Mouse (Mus musculus): ENCODE data around the gene Ush2a.

Ush2a gene

DNA sequence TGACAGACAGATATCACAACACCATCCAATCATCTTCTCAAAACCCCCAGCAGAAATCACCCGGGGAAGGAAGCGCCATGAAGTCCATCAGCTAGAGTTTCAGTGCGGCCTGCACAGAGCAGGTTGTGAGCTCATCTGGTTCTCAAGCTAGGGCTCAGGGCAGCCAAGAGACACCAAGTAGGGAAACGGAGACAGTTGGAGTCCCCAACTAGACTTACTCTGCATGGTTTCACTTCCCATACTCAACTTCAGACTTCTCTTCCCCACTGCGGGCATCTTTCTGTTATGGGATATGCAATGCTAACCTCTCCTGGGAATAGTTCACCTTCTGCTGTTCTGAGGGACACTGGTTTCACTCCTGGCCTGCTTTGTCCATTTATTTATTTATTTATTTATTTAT, 277.8 kb downstream of the Ush2a start:
- no peak for DNase-seq (ENCODE audit: low read depth, low spot score)

- DNase-seq (ENCODE audit: low read depth, low spot score): no peak
Observed at GRCm38 (mm10) chr1:188541492-188541891, 279.7 kb downstream of the Ush2a start.

DNA sequence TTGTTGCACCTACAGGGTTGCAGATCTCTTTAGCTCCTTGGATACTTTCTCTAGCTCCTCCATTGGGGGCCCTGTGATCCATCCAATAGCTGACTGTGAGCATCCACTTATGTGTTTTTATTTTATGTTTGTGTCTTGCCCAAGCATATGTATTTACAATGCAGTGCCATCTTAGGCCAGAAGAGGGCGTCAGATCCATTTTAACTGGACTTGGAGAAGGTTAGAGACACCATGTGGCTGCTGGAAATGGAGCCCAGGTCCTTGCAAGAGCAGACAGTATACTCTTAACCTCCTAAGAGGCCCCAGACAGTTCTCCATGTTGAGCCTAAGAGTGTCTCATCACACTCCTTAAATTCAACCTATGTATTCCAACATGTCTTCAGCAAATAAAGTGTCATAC, 281.5 kb downstream of the Ush2a start:
- peak; percentile 68 for DNase-seq (ENCODE audit: low read depth, low spot score)

GRCm38 (mm10) chr1:188549686-188550085, 287.9 kb downstream of the Ush2a start:
- no peak for DNase-seq (ENCODE audit: low read depth, low spot score)

DNA sequence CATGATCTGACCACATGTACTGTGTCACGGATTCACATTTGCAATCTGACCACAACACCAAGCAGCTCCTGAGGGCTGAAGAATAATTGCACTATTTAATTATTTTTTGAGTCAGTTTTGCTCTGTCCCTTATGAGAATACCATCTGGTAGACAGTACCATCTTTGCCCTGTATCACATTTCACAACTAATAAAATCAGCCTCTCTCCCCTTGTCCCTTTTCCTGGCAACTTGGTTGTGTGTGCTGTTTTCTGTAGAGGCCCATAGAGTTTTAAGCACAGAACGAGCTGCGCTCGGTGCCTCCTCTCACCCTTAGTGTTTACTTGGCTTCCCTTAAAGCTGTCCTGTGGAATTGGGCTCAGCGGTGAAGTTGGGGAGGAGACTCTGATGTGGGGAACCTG, 290.0 kb downstream of the Ush2a start:
- no peak for DNase-seq (ENCODE audit: low read depth, low spot score)

GRCm38 (mm10) chr1:188558911-188559310, 297.1 kb downstream of the Ush2a start:
- DNase-seq (ENCODE audit: low read depth, low spot score): no peak

DNA sequence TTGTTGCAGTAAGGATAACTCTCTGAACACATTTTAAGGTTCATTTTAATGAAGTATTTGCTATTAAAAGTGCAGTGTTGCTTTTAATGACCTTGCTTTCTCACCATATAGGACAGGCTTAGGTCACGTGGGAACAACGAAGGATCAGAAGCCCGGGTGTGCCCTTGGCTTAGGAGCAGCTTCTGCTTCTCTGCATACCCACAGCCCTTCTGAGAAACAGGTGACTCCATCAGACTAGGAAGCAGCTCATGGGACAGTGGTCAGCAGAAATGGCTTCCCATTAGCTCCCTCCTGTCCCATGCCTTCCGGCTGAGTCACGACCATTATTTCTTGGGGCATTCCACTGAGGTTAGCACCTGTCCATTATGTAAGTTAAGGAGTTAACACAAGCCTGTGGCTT, 304.4 kb downstream of the Ush2a start:
- no peak for DNase-seq (ENCODE audit: low read depth, low spot score)

GRCm38 (mm10) chr1:188567486-188567885, 305.7 kb downstream of the Ush2a start:
- no peak for DNase-seq (ENCODE audit: low read depth, low spot score)

DNA sequence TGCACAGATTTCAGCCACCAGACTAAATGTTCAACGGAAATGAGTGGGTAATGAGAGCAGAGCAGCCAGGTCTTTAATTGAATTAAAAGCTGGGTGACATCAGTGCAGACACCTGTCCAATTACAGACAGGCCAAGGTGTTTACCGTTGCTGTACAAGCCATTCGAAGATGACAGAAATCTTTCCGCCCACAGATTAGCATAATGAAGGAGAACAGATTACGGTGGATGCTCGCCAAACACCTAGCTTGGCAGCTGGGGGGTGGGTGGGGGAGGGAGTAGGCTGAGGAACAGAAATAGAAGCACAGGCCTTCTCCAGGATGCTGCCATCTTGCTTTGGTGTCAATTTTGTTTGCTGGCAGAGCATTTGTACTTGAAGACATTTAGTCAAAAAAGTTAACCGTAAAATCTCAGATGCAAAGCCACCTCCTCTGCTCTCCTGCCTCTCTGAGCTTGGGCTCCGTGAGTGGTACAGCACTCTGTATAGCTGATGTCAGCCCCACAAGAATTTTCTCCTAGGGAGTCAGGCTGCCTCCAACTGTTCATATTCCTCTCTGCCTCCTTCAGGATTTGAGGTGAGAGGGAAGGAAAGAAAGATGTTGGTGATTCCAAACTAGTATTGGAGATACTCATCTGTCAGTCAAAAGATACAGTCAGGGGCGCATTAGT, 306.6 kb downstream of the Ush2a start:
- DNase-seq (ENCODE audit: low read depth, low spot score): no peak

DNA sequence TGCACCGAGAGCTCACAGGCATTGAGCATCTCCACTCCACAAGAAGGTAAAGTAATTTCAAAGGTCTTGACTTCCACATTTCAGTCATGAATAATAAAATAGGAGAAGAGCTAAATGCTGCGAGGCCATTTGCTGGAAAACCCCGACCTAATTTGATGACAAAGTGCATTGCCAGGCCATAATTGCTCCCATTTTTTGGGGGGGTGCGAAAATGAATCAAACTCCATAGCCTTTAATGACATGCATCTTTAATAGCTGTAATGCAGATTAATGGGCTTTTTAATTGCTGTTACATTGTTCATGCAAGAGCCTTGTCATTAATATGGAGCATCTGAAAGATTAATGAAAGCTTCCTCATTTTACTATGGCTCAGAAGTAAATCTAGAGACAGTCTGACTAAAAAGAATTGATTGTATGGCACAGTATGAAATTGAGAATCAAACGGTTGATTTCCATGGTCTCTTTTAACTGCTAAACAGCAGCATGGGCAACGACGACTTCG, 314.5 kb downstream of the Ush2a start:
- DNase-seq (ENCODE audit: low read depth, low spot score): no peak

- no peak for DNase-seq (ENCODE audit: low read depth, low spot score)
Observed at GRCm38 (mm10) chr1:188577376-188577775, 315.6 kb downstream of the Ush2a start.

DNA sequence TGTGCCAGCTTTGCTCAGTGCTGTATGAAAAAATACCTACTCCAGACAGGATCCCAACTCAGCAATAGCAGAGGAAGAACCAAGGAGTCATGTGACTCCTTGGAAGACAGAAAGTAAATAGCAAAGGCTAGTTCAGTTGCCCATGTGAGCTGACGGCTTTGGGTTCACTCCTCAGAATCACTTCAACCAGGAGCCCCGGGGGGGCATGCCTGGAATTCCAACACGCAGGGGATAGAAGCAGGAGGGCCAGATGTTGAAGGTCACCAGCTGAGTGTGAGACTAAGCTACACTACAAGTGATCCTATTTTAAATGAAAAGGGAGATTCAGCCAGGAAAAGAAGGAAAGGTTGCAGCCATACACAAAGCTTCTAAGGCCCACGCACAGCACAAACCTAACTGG, 319.3 kb downstream of the Ush2a start:
- peak; percentile 77 for DNase-seq (ENCODE audit: low read depth, low spot score)

GRCm38 (mm10) chr1:188595251-188595650, 333.4 kb downstream of the Ush2a start:
- DNase-seq (ENCODE audit: low read depth, low spot score): no peak

- DNase-seq (ENCODE audit: low read depth, low spot score): peak; percentile 21
Observed at GRCm38 (mm10) chr1:188598052-188598451, 336.2 kb downstream of the Ush2a start.

- no peak for DNase-seq (ENCODE audit: low read depth, low spot score)
Observed at GRCm38 (mm10) chr1:188599134-188599533, 337.3 kb downstream of the Ush2a start.

GRCm38 (mm10) chr1:188606450-188606849, 344.6 kb downstream of the Ush2a start:
- peak; percentile 32 for DNase-seq (ENCODE audit: low read depth, low spot score)

DNA sequence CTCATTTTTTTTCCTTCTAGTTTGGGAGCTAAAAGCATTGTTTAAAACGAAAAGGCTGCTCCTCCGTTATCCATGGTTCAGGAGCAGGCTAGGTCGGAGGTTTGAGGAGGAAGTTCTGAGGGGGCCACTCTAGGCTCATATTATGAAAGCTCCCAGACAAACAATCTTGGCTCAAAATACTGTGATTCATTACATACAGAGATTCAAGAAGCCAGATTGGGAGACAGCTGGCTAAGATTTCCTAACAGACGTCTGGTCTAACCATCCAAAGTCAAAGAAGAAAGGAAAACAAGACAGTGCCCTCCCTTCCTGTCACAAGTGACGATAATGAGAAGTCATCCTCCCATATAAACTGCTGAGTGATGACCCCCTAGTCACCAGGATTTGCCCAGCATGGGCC, 354.7 kb downstream of the Ush2a start:
- DNase-seq (ENCODE audit: low read depth, low spot score): no peak

DNA sequence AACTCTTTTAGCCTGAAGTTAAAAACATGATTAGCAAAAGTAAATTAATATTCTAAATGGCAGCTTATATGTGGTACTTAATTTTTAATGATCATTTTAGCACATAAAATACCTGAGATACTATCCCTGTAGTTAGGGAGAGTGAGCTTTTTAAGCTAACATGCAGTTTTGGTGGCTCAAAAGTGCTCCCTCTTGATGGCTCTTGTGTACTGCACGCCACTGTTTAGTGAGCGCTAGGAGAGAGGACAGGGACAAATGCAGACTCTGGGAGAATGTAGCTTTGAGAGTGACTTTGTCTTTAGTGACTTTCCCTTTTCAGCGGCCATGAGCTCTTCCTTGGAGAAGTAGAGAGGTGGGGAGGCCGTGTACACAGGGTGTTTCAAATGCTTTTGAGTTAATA, 371.9 kb downstream of the Ush2a start:
- peak; percentile 13 for DNase-seq (ENCODE audit: low read depth, low spot score)

DNA sequence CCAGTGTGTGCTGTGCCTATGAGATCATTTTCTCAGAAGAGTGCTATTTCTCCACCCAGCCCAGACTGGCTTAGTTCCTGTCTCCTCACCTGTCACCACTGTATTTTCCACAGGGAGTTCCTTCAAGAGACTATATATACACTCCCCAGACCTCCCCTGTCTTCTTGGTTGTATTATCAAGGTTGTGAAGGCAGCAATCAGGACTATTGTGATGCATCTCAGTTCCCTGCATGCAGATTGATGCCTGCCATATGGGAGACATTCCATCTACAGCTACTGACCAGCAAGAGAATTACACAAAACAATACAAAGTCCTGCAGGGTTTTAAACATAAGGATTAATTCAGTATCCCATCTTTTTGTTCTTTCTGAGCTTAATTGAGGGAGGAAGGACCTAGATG, 377.8 kb downstream of the Ush2a start:
- peak; percentile 60 for DNase-seq (ENCODE audit: low read depth, low spot score)

GRCm38 (mm10) chr1:188643156-188643555, 381.3 kb downstream of the Ush2a start:
- DNase-seq (ENCODE audit: low read depth, low spot score): no peak

DNA sequence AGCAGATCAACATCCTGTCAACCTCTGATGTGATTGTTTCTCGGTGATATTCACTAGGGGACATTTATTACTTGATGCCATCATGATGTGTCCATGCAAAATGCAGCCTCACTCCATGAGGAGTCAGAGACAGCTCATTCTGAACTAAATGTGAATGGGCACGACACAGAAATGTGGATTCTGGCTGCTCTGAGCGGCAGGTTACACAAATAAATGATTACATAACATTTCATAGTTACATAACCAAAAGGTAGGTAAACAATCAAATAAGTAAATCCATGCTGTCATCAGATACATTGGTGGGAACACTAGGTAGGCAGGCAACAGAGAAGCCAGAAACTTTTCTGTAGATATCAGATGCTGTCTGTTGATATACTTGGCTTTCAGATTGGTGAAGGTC, 391.2 kb downstream of the Ush2a start:
- no peak for DNase-seq (ENCODE audit: low read depth, low spot score)

DNA sequence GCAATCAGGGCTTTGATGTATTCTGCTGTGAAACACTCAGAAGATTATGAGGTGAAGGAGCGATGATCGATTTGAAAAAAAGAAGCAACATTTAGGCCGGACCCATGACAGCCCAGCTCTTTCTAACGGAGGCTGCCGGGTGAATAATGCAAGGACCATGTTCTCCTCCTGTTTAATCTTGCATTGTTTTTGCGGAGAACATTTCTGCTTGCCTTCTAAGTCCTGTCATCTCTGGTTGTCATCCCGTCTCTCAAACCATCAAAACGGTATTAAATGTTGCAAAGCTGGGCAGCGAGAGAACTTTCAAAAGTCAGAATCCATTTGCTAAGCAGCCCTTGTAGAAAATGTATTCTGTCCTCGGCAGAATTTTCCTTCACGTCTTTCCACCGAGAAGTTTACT, 394.3 kb downstream of the Ush2a start:
- no peak for DNase-seq (ENCODE audit: low read depth, low spot score)

GRCm38 (mm10) chr1:188659159-188659558, 397.3 kb downstream of the Ush2a start:
- DNase-seq (ENCODE audit: low read depth, low spot score): no peak

GRCm38 (mm10) chr1:188660339-188660738, 398.5 kb downstream of the Ush2a start:
- DNase-seq (ENCODE audit: low read depth, low spot score): peak; percentile 72
